Mouse (Mus musculus) myocyte (in vitro differentiated cells): ENCODE results near the gene Prkg1. TPM values are rescaled to one million over a fixed set of nuclear protein-coding genes. Genes with fewer than 3 reads are reported as not detected.

Experiments
- H3K27me3 ChIP-seq: one replicate; pipeline ENCODE4 v1.6.1; 2011; ENCODE audit not compliant: control insufficient read depth, insufficient read depth, insufficient read length
- H3K36me3 ChIP-seq: one replicate; pipeline ENCODE4 v1.6.1; 2011; ENCODE audit not compliant: control insufficient read depth, insufficient read depth
- H3K4me2 ChIP-seq: one replicate; pipeline ENCODE4 v1.6.1; 2011; ENCODE audit warnings: low read depth, control low read depth
- H3K4me3 ChIP-seq: one replicate; pipeline ENCODE4 v1.5.1; 2011; ENCODE audit warnings: mild to moderate bottlenecking, control low read depth, moderate library complexity
- H3K79me2 ChIP-seq: one replicate; pipeline ENCODE4 v1.6.1; 2011; ENCODE audit not compliant: control insufficient read depth, insufficient read depth
- H3ac ChIP-seq: one replicate; pipeline ENCODE4 v1.6.1; 2011; ENCODE audit not compliant: control insufficient read depth, insufficient read length
- CEBPB ChIP-seq: IDR thresholded peaks from 2 replicates; pipeline ENCODE4 v1.6.1; 2011; ENCODE audit warnings: mild to moderate bottlenecking, moderate library complexity; ENCODE audit not compliant: poor library complexity, insufficient read depth, severe bottlenecking
- E2F4 ChIP-seq: IDR thresholded peaks from one replicate; pipeline ENCODE4 v1.6.1; 2011; ENCODE audit warnings: mild to moderate bottlenecking, control low read depth, moderate library complexity; ENCODE audit not compliant: insufficient read depth
- MAX ChIP-seq: IDR thresholded peaks from one replicate; pipeline ENCODE4 v1.6.1; 2011; ENCODE audit warnings: low read depth, mild to moderate bottlenecking, control low read depth
- MYOD1 ChIP-seq, 3 experiments: IDR thresholded peaks; one replicate each; pipeline ENCODE4 v1.6.1; 2011; ENCODE audit warnings: control low read depth in 2 of 3, low read depth in 2 of 3, mild to moderate bottlenecking in 2 of 3, moderate library complexity in 1 of 3; ENCODE audit not compliant: insufficient read length in 2 of 3, control insufficient read depth in 1 of 3
- MYOG ChIP-seq, 3 experiments: IDR thresholded peaks; one replicate each; pipeline ENCODE4 v1.6.1; 2011; ENCODE audit warnings: control low read depth in 2 of 3, low read depth in 2 of 3, mild to moderate bottlenecking in 2 of 3; ENCODE audit not compliant: insufficient read length in 2 of 3, control insufficient read depth in 1 of 3, insufficient read depth in 1 of 3
- POLR2A ChIP-seq: IDR thresholded peaks from one replicate; pipeline ENCODE4 v1.6.1; 2011; ENCODE audit warnings: low read depth, mild to moderate bottlenecking, control low read depth, moderate library complexity; ENCODE audit not compliant: insufficient read length
- POLR2AphosphoS2 ChIP-seq: IDR thresholded peaks from one replicate; pipeline ENCODE4 v1.6.1; 2011; ENCODE audit warnings: low read depth, control low read depth; ENCODE audit not compliant: insufficient read length
- REST ChIP-seq: IDR thresholded peaks from one replicate; pipeline ENCODE4 v1.6.1; 2011; ENCODE audit warnings: mild to moderate bottlenecking, control low read depth, moderate library complexity; ENCODE audit not compliant: insufficient read depth, insufficient read length
- SRF ChIP-seq: IDR thresholded peaks from one replicate; pipeline ENCODE4 v1.6.1; 2011; ENCODE audit warnings: low read depth; ENCODE audit not compliant: control insufficient read depth, insufficient read length
- TCF12 ChIP-seq: IDR thresholded peaks from one replicate; pipeline ENCODE4 v1.6.1; 2011; ENCODE audit warnings: mild to moderate bottlenecking, control low read depth; ENCODE audit not compliant: poor library complexity, insufficient read depth, severe bottlenecking
- TCF3 ChIP-seq: IDR thresholded peaks from one replicate; pipeline ENCODE4 v1.6.1; 2011; ENCODE audit warnings: low read depth, control low read depth; ENCODE audit not compliant: insufficient read length
- USF1 ChIP-seq: IDR thresholded peaks from one replicate; pipeline ENCODE4 v1.6.1; 2011; ENCODE audit warnings: low read depth, mild to moderate bottlenecking, control low read depth, moderate library complexity
- polyA plus RNA-seq: library from polyadenylated mRNA; unstranded; fragments of >200 nt; fragmentation: generic; extraction: Trizol; gene quantifications from one replicate; pipeline ENCODE4 v1.2.1, GENCODE M21; 2012; ENCODE audit warnings: missing spikeins

Gene Prkg1
- polyA plus RNA-seq, 1 experiment: 1.7 TPM

GRCm38 (mm10) chr19:31329893-31330292 is 434.9 kb downstream of the Prkg1 start:
- no peak for TF ChIP-seq MAX
- no peaks in the 10 kb centered on the region for H3K36me3 ChIP-seq
- no peak overlapping the region for H3ac ChIP-seq
- H3K4me3 ChIP-seq: no peak overlapping the region
- no peaks in the 10 kb centered on the region for H3K27me3 ChIP-seq
- no peaks in the 10 kb centered on the region for H3K79me2 ChIP-seq
- peak overlapping the region; percentile 29 for H3K4me2 ChIP-seq

GRCm38 (mm10) chr19:31304760-31305159 is 460.1 kb downstream of the Prkg1 start:
- Histone ChIP-seq H3ac (no peak overlapping the region), H3K79me2 (no peaks in the 10 kb centered on the region), H3K4me2 (no peak overlapping the region), H3K4me3 (no peak overlapping the region), H3K36me3 (no peaks in the 10 kb centered on the region), H3K27me3 (no peaks in the 10 kb centered on the region)
- no peak for TF ChIP-seq POLR2AphosphoS2
- no peak for TF ChIP-seq SRF
- no peak for TF ChIP-seq REST

GRCm38 (mm10) chr19:31291231-31291630 is 473.6 kb downstream of the Prkg1 start:
- no peaks in the 10 kb centered on the region for H3K79me2 ChIP-seq
- TF ChIP-seq MYOG (IDR thresholded peaks at IDR 0.05; ENCODE audit: control insufficient read depth in 1 of 3, insufficient read depth in 1 of 3, insufficient read length in 2 of 3, low read depth in 2 of 3) (no peak), POLR2AphosphoS2 (no peak), USF1 (no peak), TCF12 (no peak), MYOD1 (IDR thresholded peaks at IDR 0.05; ENCODE audit: control insufficient read depth in 1 of 3, insufficient read length in 2 of 3, low read depth in 2 of 3) (no peak), CEBPB (no peak), TCF3 (no peak), SRF (no peak)
- no peaks in the 10 kb centered on the region for H3K36me3 ChIP-seq
- no peak overlapping the region for H3ac ChIP-seq
- H3K27me3 ChIP-seq: no peaks in the 10 kb centered on the region
- H3K4me2 ChIP-seq: no peak overlapping the region
- no peak overlapping the region for H3K4me3 ChIP-seq

GRCm38 (mm10) chr19:31284581-31284980 is 480.3 kb downstream of the Prkg1 start:
- TF ChIP-seq USF1: no peak
- TF ChIP-seq REST: no peak
- H3K27me3 ChIP-seq: no peaks in the 10 kb centered on the region
- peak overlapping the region; percentile 68 for H3K4me2 ChIP-seq
- H3K36me3 ChIP-seq: no peaks in the 10 kb centered on the region
- no peak overlapping the region for H3ac ChIP-seq
- no peak overlapping the region for H3K4me3 ChIP-seq
- H3K79me2 ChIP-seq: no peaks in the 10 kb centered on the region

GRCm38 (mm10) chr19:31284126-31284525 is 480.7 kb downstream of the Prkg1 start:
- Histone ChIP-seq H3K4me3 (no peak overlapping the region), H3K4me2 (peak overlapping the region; percentile 68), H3ac (no peak overlapping the region), H3K36me3 (no peaks in the 10 kb centered on the region), H3K27me3 (no peaks in the 10 kb centered on the region), H3K79me2 (no peaks in the 10 kb centered on the region)
- TF ChIP-seq MYOD1 (IDR thresholded peaks at IDR 0.05; ENCODE audit: control insufficient read depth in 1 of 3, insufficient read length in 2 of 3, low read depth in 2 of 3) (no peak), TCF12 (no peak), SRF (no peak), REST (no peak), POLR2A (no peak), MYOG (IDR thresholded peaks at IDR 0.05; ENCODE audit: control insufficient read depth in 1 of 3, insufficient read depth in 1 of 3, insufficient read length in 2 of 3, low read depth in 2 of 3) (no peak), MAX (no peak), E2F4 (no peak), USF1 (no peak), TCF3 (no peak), POLR2AphosphoS2 (no peak), CEBPB (no peak)

- no peaks in the 10 kb centered on the region for H3K79me2 ChIP-seq
- no peaks in the 10 kb centered on the region for H3K27me3 ChIP-seq
- no peak overlapping the region for H3K4me3 ChIP-seq
- H3K4me2 ChIP-seq: peak overlapping the region; percentile 68
- H3K36me3 ChIP-seq: no peaks in the 10 kb centered on the region
- TF ChIP-seq MYOG (IDR thresholded peaks at IDR 0.05; ENCODE audit: control insufficient read depth in 1 of 3, insufficient read depth in 1 of 3, insufficient read length in 2 of 3, low read depth in 2 of 3): no peak
- TF ChIP-seq E2F4: no peak
- TF ChIP-seq CEBPB: no peak
- no peak for TF ChIP-seq TCF12
- TF ChIP-seq USF1: no peak
- no peak for TF ChIP-seq POLR2A
- TF ChIP-seq SRF: no peak
- TF ChIP-seq POLR2AphosphoS2: no peak
- no peak for TF ChIP-seq MYOD1 (IDR thresholded peaks at IDR 0.05; ENCODE audit: control insufficient read depth in 1 of 3, insufficient read length in 2 of 3, low read depth in 2 of 3)
- TF ChIP-seq TCF3: no peak
- no peak for TF ChIP-seq MAX
- no peak for TF ChIP-seq REST
- H3ac ChIP-seq: no peak overlapping the region
Measured at GRCm38 (mm10) chr19:31283617-31284016, 481.2 kb downstream of the Prkg1 start.
